ENCODE assay signal across 1 mouse cellular context in the genomic region with DNA sequence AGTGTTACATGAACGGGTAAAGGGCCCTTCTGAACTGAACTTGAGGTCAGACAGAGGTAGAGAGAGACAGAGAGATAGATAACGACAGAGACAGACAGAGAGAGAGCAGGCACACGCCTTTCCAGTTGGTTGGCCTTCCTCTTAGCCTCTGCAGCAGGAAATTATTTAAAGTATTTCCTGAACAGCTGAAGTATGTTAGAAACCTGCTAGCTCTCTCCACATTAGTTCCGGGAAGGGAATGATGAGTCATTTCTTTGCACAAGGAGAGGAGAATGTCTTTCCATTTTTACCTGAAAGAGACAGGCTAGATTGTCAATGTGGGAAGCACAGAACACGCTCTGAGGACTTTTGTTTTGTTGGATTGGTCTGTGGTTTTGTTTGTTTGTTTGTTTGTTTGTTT.
TF ChIP-seq lines count a peak whose summit lies in the region.

No protein-coding gene starts in this region.

TF ChIP-seq in CH12.LX, 34 proteins besides CTCF, POLR2A, EP300 and RAD21 (continued from another document):
- 0 out of 2 replicates have a peak, but pooled peaks have one; percentile 8 for TF ChIP-seq IRF4 (IDR thresholded peaks at IDR 0.05; ENCODE audit: low read depth, low read length)
- no peak for TF ChIP-seq JUN (IDR thresholded peaks at IDR 0.05; ENCODE audit: insufficient read depth, low read depth, low read length)
- peak; percentile 63 for TF ChIP-seq JUND (conservative IDR thresholded peaks at IDR 0.05; ENCODE audit: low read depth, low read length)
- no peak for TF ChIP-seq MYC (IDR thresholded peaks at IDR 0.05; ENCODE audit: low read depth, low read length)
- TF ChIP-seq BHLHE40 (IDR thresholded peaks at IDR 0.05; ENCODE audit: low read depth, low read length) = no peak
- no peak for TF ChIP-seq NELFE (IDR thresholded peaks at IDR 0.05; ENCODE audit: low read depth, low read length)
- TF ChIP-seq E2F4 (IDR thresholded peaks at IDR 0.05; ENCODE audit: insufficient replicate concordance, low read depth, low read length) = no peak
- no peak for TF ChIP-seq HCFC1 (IDR thresholded peaks at IDR 0.05; ENCODE audit: low read depth, low read length)
- no peak for TF ChIP-seq CHD2 (IDR thresholded peaks at IDR 0.05; ENCODE audit: low read length)
- no peak for TF ChIP-seq SMC3 (IDR thresholded peaks at IDR 0.05; ENCODE audit: low read depth, low read length)
- no peak for TF ChIP-seq PAX5 (IDR thresholded peaks at IDR 0.05; ENCODE audit: low read length)
- TF ChIP-seq TBP (conservative IDR thresholded peaks at IDR 0.05; ENCODE audit: low read depth, low read length) = no peak
- TF ChIP-seq MEF2A (IDR thresholded peaks at IDR 0.05; ENCODE audit: borderline replicate concordance, low read depth, low read length) = no peak
- TF ChIP-seq MAFK (IDR thresholded peaks at IDR 0.05; ENCODE audit: insufficient replicate concordance, low read length) = no peak
- TF ChIP-seq TCF12 (IDR thresholded peaks at IDR 0.05; ENCODE audit: low read depth, low read length) = no peak
- no peak for TF ChIP-seq ZKSCAN1 (IDR thresholded peaks at IDR 0.05; ENCODE audit: borderline replicate concordance, low read depth, low read length)
- peak; percentile 60 for TF ChIP-seq ETS1 (conservative IDR thresholded peaks at IDR 0.05; ENCODE audit: low read depth, low read length)
TF ChIP-seq in CH12.LX: peak in this region for 3.
